Mouse (Mus musculus): ENCODE data around the gene Gm44503.

DNA sequence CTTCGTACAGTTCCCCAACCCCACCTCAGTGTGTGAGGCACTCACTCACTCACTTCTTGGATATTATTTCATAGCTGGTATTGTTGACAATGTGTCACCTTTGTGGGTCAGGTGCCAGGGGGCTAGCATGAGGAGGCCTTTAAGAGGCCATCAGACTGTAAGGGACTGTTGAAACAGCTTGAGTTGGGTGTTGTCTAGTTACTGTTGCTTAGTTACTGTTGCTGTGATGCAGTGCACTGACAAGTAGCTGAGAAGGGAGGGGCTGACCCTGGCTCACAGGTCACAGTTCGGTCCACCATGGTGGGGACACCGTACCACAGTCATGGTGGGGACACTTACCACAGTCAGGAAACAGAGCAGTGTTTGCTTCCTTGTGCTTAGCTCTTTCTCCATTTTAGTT is 35.6 kb upstream of the Gm44503 start:
- no peak for TF ChIP-seq CTCF (IDR thresholded peaks at IDR 0.05; ENCODE audit: low read depth, low read length)
- no peak for TF ChIP-seq POLR2A (IDR thresholded peaks at IDR 0.05; ENCODE audit: borderline replicate concordance, low read depth, low read length)
